Mouse (Mus musculus) small intestine, adult 2 months (tissue): ENCODE measurements around the gene Ccdc158.

ENCODE experiments used
- CTCF ChIP-seq: fragments of 200-500 bp; IDR thresholded peaks from 2 replicates; pipeline ENCODE4 v1.5.1; 2012; ENCODE audit warnings: low read depth, mild to moderate bottlenecking, control low read depth, inconsistent platforms, low read length, moderate library complexity, mixed read lengths; ENCODE audit not compliant: insufficient replicate concordance, insufficient read length; ENCODE audit errors: extremely low read depth
- POLR2A ChIP-seq: fragments of 200-500 bp; IDR thresholded peaks from 2 replicates; pipeline ENCODE4 v1.6.1; 2012; ENCODE audit warnings: low read depth, mild to moderate bottlenecking, control low read depth, inconsistent platforms, low read length, moderate library complexity

DNA sequence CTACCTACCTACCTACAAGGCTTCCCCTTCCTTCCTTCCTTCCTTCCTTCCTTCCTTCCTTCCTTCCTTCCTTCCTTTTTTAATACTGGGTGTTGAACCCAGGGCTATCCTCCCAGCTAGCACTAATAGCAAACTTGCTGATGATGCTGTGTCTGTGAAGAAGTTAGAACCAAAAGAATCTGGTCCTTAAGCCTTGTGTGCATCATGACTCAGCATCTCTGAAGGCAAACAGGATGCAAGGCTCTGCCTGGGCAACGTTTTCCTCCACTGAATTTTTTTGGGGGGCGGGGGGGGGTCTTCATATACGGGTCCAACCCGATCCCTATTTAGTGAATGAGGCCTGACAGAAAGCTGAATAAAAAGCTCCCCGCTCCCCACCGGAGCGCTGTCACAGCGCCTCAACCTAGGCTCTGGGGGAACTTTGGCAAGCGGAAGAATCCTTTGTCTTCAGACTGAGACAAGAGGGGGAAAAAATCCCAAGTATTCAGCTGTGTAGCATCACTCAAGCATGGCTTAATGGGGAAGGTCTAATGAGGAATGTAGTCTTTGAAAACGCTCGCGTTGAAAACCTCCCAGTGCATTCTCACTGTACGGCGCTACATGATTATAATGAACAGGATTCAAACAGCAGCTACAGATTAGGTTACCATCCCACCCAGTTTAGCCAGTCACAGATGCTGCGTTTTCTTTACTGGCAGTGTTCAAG is 23.2 kb upstream of the Ccdc158 start:
- no peak for TF ChIP-seq CTCF
- TF ChIP-seq POLR2A, result no peak
